Mouse (Mus musculus): ENCODE data around the gene Cpb1. TPM values are rescaled to one million over a fixed set of nuclear protein-coding genes. Genes with fewer than 3 reads are reported as not detected.

Gene Cpb1
- polyA plus RNA-seq, 1 experiment from 2014 or later: 0.06 TPM

- H3K36me3 ChIP-seq (ENCODE audit: control insufficient read depth, insufficient read depth, low read length): no peaks in the 10 kb centered on the region
- 71% methylated on average over 1 of the region's 1 CpGs for WGBS
- no peak overlapping the region for H3K4me2 ChIP-seq (ENCODE audit: low read length)
- ATAC-seq: no peak
- H3K4me3 ChIP-seq (ENCODE audit: low read depth, low read length): no peak overlapping the region
- no peaks in the 10 kb centered on the region for H3K9me3 ChIP-seq (replicated peaks; ENCODE audit: control insufficient read depth, low read length, poor library complexity, severe bottlenecking)
- H3K27ac ChIP-seq (ENCODE audit: low read length): no peak overlapping the region
- H3K27me3 ChIP-seq (ENCODE audit: control insufficient read depth, insufficient read depth, low read depth, low read length): no peaks in the 10 kb centered on the region
- no peak overlapping the region for H3K9ac ChIP-seq (ENCODE audit: low read depth, low read length)
- no peaks in the 10 kb centered on the region for H3K4me1 ChIP-seq (ENCODE audit: control insufficient read depth, insufficient read depth, low read length)
These were observed 6.3 kb upstream of the Cpb1 start for GRCm38 (mm10) chr3:20281796-20282195.

GRCm38 (mm10) chr3:20254566-20255479 lies 20.7 kb downstream of the Cpb1 start:
- Histone ChIP-seq H3K4me1 (ENCODE audit: control insufficient read depth, insufficient read depth, low read length) (no peaks in the 10 kb centered on the region), H3K4me2 (ENCODE audit: low read length) (no peak overlapping the region), H3K9ac (ENCODE audit: low read depth, low read length) (no peak overlapping the region), H3K9me3 (replicated peaks; ENCODE audit: control insufficient read depth, low read length, poor library complexity, severe bottlenecking) (no peaks in the 10 kb centered on the region), H3K4me3 (ENCODE audit: low read depth, low read length) (no peak overlapping the region), H3K36me3 (ENCODE audit: control insufficient read depth, insufficient read depth, low read length) (no peaks in the 10 kb centered on the region), H3K27me3 (ENCODE audit: control insufficient read depth, insufficient read depth, low read depth, low read length) (no peaks in the 10 kb centered on the region), H3K27ac (ENCODE audit: low read length) (no peak overlapping the region)
- WGBS: 50% methylated on average over 9 of the region's 9 CpGs
- ATAC-seq: no peak

- Histone ChIP-seq H3K27ac (ENCODE audit: low read length) (no peak overlapping the region), H3K9ac (ENCODE audit: low read depth, low read length) (no peak overlapping the region), H3K4me1 (ENCODE audit: control insufficient read depth, insufficient read depth, low read length) (no peaks in the 10 kb centered on the region), H3K4me3 (ENCODE audit: low read depth, low read length) (no peak overlapping the region), H3K9me3 (replicated peaks; ENCODE audit: control insufficient read depth, low read length, poor library complexity, severe bottlenecking) (no peaks in the 10 kb centered on the region), H3K36me3 (ENCODE audit: control insufficient read depth, insufficient read depth, low read length) (no peaks in the 10 kb centered on the region), H3K4me2 (ENCODE audit: low read length) (no peak overlapping the region), H3K27me3 (ENCODE audit: control insufficient read depth, insufficient read depth, low read depth, low read length) (no peaks in the 10 kb centered on the region)
- WGBS: 97% methylated on average over 1 of the region's 1 CpGs
- ATAC-seq: no peak
These were observed 31.6 kb downstream of the Cpb1 start for GRCm38 (mm10) chr3:20243913-20244312.

GRCm38 (mm10) chr3:20242050-20242449 lies 33.5 kb downstream of the Cpb1 start, which contains the start of gene Cpa3:
Cpa3 (minus strand) TSS chr3:20242181.
- no peak for ATAC-seq
- no peaks in the 10 kb centered on the region for H3K4me1 ChIP-seq (ENCODE audit: control insufficient read depth, insufficient read depth, low read length)
- H3K27ac ChIP-seq (ENCODE audit: low read length): no peak within 1 kb of the TSS
- H3K4me2 ChIP-seq (ENCODE audit: low read length): no peak within 1 kb of the TSS
- H3K9ac ChIP-seq (ENCODE audit: low read depth, low read length): no peak within 1 kb of the TSS
- no peaks in the 10 kb centered on the region for H3K9me3 ChIP-seq (replicated peaks; ENCODE audit: control insufficient read depth, low read length, poor library complexity, severe bottlenecking)
- 86% methylated on average over 3 of the region's 3 CpGs for WGBS
- H3K27me3 ChIP-seq (ENCODE audit: control insufficient read depth, insufficient read depth, low read depth, low read length): no peaks in the 10 kb centered on the region
- no peak within 1 kb of the TSS for H3K4me3 ChIP-seq (ENCODE audit: low read depth, low read length)
- no peaks in the 10 kb centered on the region for H3K36me3 ChIP-seq (ENCODE audit: control insufficient read depth, insufficient read depth, low read length)

- H3K36me3 ChIP-seq (ENCODE audit: control insufficient read depth, insufficient read depth, low read length): no peaks in the 10 kb centered on the region
- no peak overlapping the region for H3K27ac ChIP-seq (ENCODE audit: low read length)
- H3K9ac ChIP-seq (ENCODE audit: low read depth, low read length): no peak overlapping the region
- H3K9me3 ChIP-seq (replicated peaks; ENCODE audit: control insufficient read depth, low read length, poor library complexity, severe bottlenecking): no peaks in the 10 kb centered on the region
- no peaks in the 10 kb centered on the region for H3K27me3 ChIP-seq (ENCODE audit: control insufficient read depth, insufficient read depth, low read depth, low read length)
- no peak for ATAC-seq
- WGBS: 85% methylated on average over 3 of the region's 3 CpGs
- H3K4me1 ChIP-seq (ENCODE audit: control insufficient read depth, insufficient read depth, low read length): no peaks in the 10 kb centered on the region
- no peak overlapping the region for H3K4me3 ChIP-seq (ENCODE audit: low read depth, low read length)
- no peak overlapping the region for H3K4me2 ChIP-seq (ENCODE audit: low read length)
These were observed 35.8 kb downstream of the Cpb1 start for GRCm38 (mm10) chr3:20239741-20240140.

- H3K4me2 ChIP-seq (ENCODE audit: low read length): no peak overlapping the region
- no peaks in the 10 kb centered on the region for H3K27me3 ChIP-seq (ENCODE audit: control insufficient read depth, insufficient read depth, low read depth, low read length)
- H3K4me1 ChIP-seq (ENCODE audit: control insufficient read depth, insufficient read depth, low read length): no peaks in the 10 kb centered on the region
- H3K27ac ChIP-seq (ENCODE audit: low read length): no peak overlapping the region
- 82% methylated on average over 1 of the region's 1 CpGs for WGBS
- no peak overlapping the region for H3K9ac ChIP-seq (ENCODE audit: low read depth, low read length)
- H3K9me3 ChIP-seq (replicated peaks; ENCODE audit: control insufficient read depth, low read length, poor library complexity, severe bottlenecking): no peaks in the 10 kb centered on the region
- no peak overlapping the region for H3K4me3 ChIP-seq (ENCODE audit: low read depth, low read length)
- ATAC-seq: no peak
- no peaks in the 10 kb centered on the region for H3K36me3 ChIP-seq (ENCODE audit: control insufficient read depth, insufficient read depth, low read length)
These were observed 38.6 kb downstream of the Cpb1 start for GRCm38 (mm10) chr3:20236965-20237364.

- H3K27ac ChIP-seq (ENCODE audit: low read length): no peak overlapping the region
- no peaks in the 10 kb centered on the region for H3K27me3 ChIP-seq (ENCODE audit: control insufficient read depth, insufficient read depth, low read depth, low read length)
- H3K9me3 ChIP-seq (replicated peaks; ENCODE audit: control insufficient read depth, low read length, poor library complexity, severe bottlenecking): no peaks in the 10 kb centered on the region
- H3K4me2 ChIP-seq (ENCODE audit: low read length): no peak overlapping the region
- H3K4me3 ChIP-seq (ENCODE audit: low read depth, low read length): no peak overlapping the region
- ATAC-seq: no peak
- H3K36me3 ChIP-seq (ENCODE audit: control insufficient read depth, insufficient read depth, low read length): no peaks in the 10 kb centered on the region
- H3K9ac ChIP-seq (ENCODE audit: low read depth, low read length): no peak overlapping the region
- no peaks in the 10 kb centered on the region for H3K4me1 ChIP-seq (ENCODE audit: control insufficient read depth, insufficient read depth, low read length)
- 86% methylated on average over 1 of the region's 1 CpGs for WGBS
These were observed 46.5 kb downstream of the Cpb1 start for GRCm38 (mm10) chr3:20229027-20229426.

- Histone ChIP-seq H3K4me3 (ENCODE audit: low read depth, low read length) (no peak overlapping the region), H3K4me1 (ENCODE audit: control insufficient read depth, insufficient read depth, low read length) (no peaks in the 10 kb centered on the region), H3K27ac (ENCODE audit: low read length) (no peak overlapping the region), H3K27me3 (ENCODE audit: control insufficient read depth, insufficient read depth, low read depth, low read length) (no peaks in the 10 kb centered on the region), H3K9ac (ENCODE audit: low read depth, low read length) (no peak overlapping the region), H3K9me3 (replicated peaks; ENCODE audit: control insufficient read depth, low read length, poor library complexity, severe bottlenecking) (no peaks in the 10 kb centered on the region), H3K4me2 (ENCODE audit: low read length) (no peak overlapping the region), H3K36me3 (ENCODE audit: control insufficient read depth, insufficient read depth, low read length) (no peaks in the 10 kb centered on the region)
- 80% methylated on average over 2 of the region's 2 CpGs for WGBS
- ATAC-seq: no peak
These were observed 50.1 kb downstream of the Cpb1 start for GRCm38 (mm10) chr3:20225429-20225828.

GRCm38 (mm10) chr3:20222926-20223698 lies 52.4 kb downstream of the Cpb1 start:
- WGBS: 94% methylated on average over 9 of the region's 9 CpGs
- no peak overlapping the region for H3K4me3 ChIP-seq (ENCODE audit: low read depth, low read length)

More at GRCm38 (mm10) chr3:20222926-20223698, 52.4 kb downstream of the Cpb1 start:
- Histone ChIP-seq H3K4me1 (ENCODE audit: control insufficient read depth, insufficient read depth, low read length) (no peaks in the 10 kb centered on the region), H3K4me2 (ENCODE audit: low read length) (no peak overlapping the region), H3K9ac (ENCODE audit: low read depth, low read length) (no peak overlapping the region), H3K9me3 (replicated peaks; ENCODE audit: control insufficient read depth, low read length, poor library complexity, severe bottlenecking) (no peaks in the 10 kb centered on the region), H3K27ac (ENCODE audit: low read length) (no peak overlapping the region), H3K27me3 (ENCODE audit: control insufficient read depth, insufficient read depth, low read depth, low read length) (no peaks in the 10 kb centered on the region), H3K36me3 (ENCODE audit: control insufficient read depth, insufficient read depth, low read length) (no peaks in the 10 kb centered on the region)
- ATAC-seq: no peak

Data from midbrain, embryonic 16.5 days (tissue).